Comparison of ENCODE assay signal across 17 mouse cellular contexts in genomic region chr7:6823673-6824072, GRCm38 (mm10).
DNase-seq lines count a peak whose midpoint lies in the region; ATAC-seq and TF ChIP-seq lines count a peak whose summit lies in the region.
"Had no signal": no experiment of that assay in that cellular context is flagged by ENCODE, and none has a peak within 500 bp of the region (broad histone marks: within the 10 kb centered on the region; RNA-seq: fewer than 3 reads in every experiment).

No protein-coding gene starts in this region.

- no peak overlapping the region; the same call in 1 of the 2 replicates for H3K27ac ChIP-seq in intestine, embryonic 14.5 days (ENCODE audit: low read depth)
- no peak overlapping the region for H3K27ac ChIP-seq in intestine, postnatal 0 days (ENCODE audit: low read depth, low read length)
- peak overlapping the region; percentile 26; the same call in 1 of the 2 replicates for H3K27ac ChIP-seq in lung, postnatal 0 days (ENCODE audit: low read length)
- peak overlapping the region; percentile 63 for H3K27ac ChIP-seq in limb, embryonic 10.5 days
- H3K27ac ChIP-seq in stomach, postnatal 0 days (replicated peaks): 0 out of 2 replicates have a peak overlapping the region, but pooled peaks have one; percentile 18
- H3K27ac ChIP-seq in gastrocnemius, adult 2 months: no peak overlapping the region
- H3K27ac ChIP-seq: heart, embryonic 15.5 days; hindbrain, embryonic 13.5 days; macrophage; neural tube, embryonic 13.5 days had no signal

- no peak for TF ChIP-seq CTCF in intestine, postnatal 0 days (IDR thresholded peaks at IDR 0.05; ENCODE audit: low read depth)
- TF ChIP-seq CTCF in lung, postnatal 0 days (IDR thresholded peaks at IDR 0.05): no peak
- no peak for TF ChIP-seq CTCF in stomach, postnatal 0 days (IDR thresholded peaks at IDR 0.05; ENCODE audit: low read depth)
- TF ChIP-seq CTCF in gastrocnemius, adult 2 months (IDR thresholded peaks at IDR 0.05): no peak

- no peak overlapping the region for H3K4me2 ChIP-seq in intestine, embryonic 14.5 days (ENCODE audit: low read length)
- no peak overlapping the region for H3K4me2 ChIP-seq in intestine, postnatal 0 days (replicated peaks; ENCODE audit: low read depth)
- H3K4me2 ChIP-seq in lung, postnatal 0 days (replicated peaks; ENCODE audit: low read depth, low read length): no peak overlapping the region
- H3K4me2 ChIP-seq in stomach, postnatal 0 days (replicated peaks; ENCODE audit: low read depth): no peak overlapping the region
- H3K4me2 ChIP-seq: heart, embryonic 15.5 days; hindbrain, embryonic 13.5 days; liver, embryonic 11.5 days; neural tube, embryonic 13.5 days had no signal

- no peak overlapping the region for H3K4me3 ChIP-seq in intestine, embryonic 14.5 days (ENCODE audit: low read depth, low read length)
- no peak overlapping the region for H3K4me3 ChIP-seq in intestine, postnatal 0 days (ENCODE audit: low read depth, low read length)
- no peak overlapping the region for H3K4me3 ChIP-seq in lung, postnatal 0 days (ENCODE audit: low read depth, low read length)
- no peak overlapping the region for H3K4me3 ChIP-seq in limb, embryonic 10.5 days
- no peak overlapping the region for H3K4me3 ChIP-seq in stomach, postnatal 0 days (ENCODE audit: low read depth, low read length)
- no peak overlapping the region for H3K4me3 ChIP-seq in gastrocnemius, adult 2 months
- H3K4me3 ChIP-seq: erythroblast, embryonic 14.5 days; heart, embryonic 15.5 days; hindbrain, embryonic 13.5 days; neural tube, embryonic 13.5 days had no signal

- TF ChIP-seq EP300 in lung, postnatal 0 days (IDR thresholded peaks at IDR 0.05): no peak
- TF ChIP-seq EP300 in stomach, postnatal 0 days (optimal IDR thresholded peaks at IDR 0.05): no peak

- no peak for DNase-seq in intestine, embryonic 14.5 days (ENCODE audit: low spot score)
- peak; percentile 79 for DNase-seq in lung, postnatal 0 days (ENCODE audit: low spot score)
- DNase-seq in lung, postnatal 14 days: no peak
- DNase-seq in limb, embryonic 10.5 days (ENCODE audit: low spot score): no peak
- no peak for DNase-seq in stomach, postnatal 0 days (ENCODE audit: low spot score)
- DNase-seq in gastrocnemius, adult 2 months: no peak
- no peak for DNase-seq in thymus, postnatal 4 days
- DNase-seq: adrenal gland, adult 2 months; cerebellum, adult 9-11 months; layer of hippocampus, postnatal 36 days had no signal

- intact Hi-C loops in gastrocnemius, adult 2 months (cut with DNase I): loop anchor here (10.0 kb wide), 1 partner anchor 91 kb away; no protein-coding TSS in a partner anchor

- ATAC-seq in intestine, embryonic 14.5 days (replicated peaks; ENCODE audit: low FRiP score, low TSS enrichment, low read depth): 0 out of 2 replicates have a peak, but pooled peaks have one; percentile 41
- ATAC-seq in intestine, postnatal 0 days: no peak
- ATAC-seq in lung, postnatal 0 days: peak; percentile 41
- ATAC-seq in stomach, postnatal 0 days (ENCODE audit: low FRiP score, low TSS enrichment): peak; percentile 71; the same call in 1 of the 2 replicates

- H3K9me3 ChIP-seq in intestine, embryonic 14.5 days (ENCODE audit: control insufficient read depth, low read length): no peaks in the 10 kb centered on the region
- H3K9me3 ChIP-seq in intestine, postnatal 0 days (ENCODE audit: control insufficient read depth): no peaks in the 10 kb centered on the region
- no peaks in the 10 kb centered on the region for H3K9me3 ChIP-seq in lung, postnatal 0 days (ENCODE audit: low read length)
- no peaks in the 10 kb centered on the region for H3K9me3 ChIP-seq in limb, embryonic 10.5 days (replicated peaks)
- H3K9me3 ChIP-seq in stomach, postnatal 0 days (ENCODE audit: control insufficient read depth, low read length): no peaks in the 10 kb centered on the region
- H3K9me3 ChIP-seq: heart, embryonic 15.5 days; hindbrain, embryonic 13.5 days; neural tube, embryonic 13.5 days had no signal

- 28% methylated on average over 2 of the region's 2 CpGs for WGBS in intestine, embryonic 14.5 days
- 37% methylated on average over 2 of the region's 2 CpGs for WGBS in intestine, postnatal 0 days
- WGBS in lung, postnatal 0 days: 53% methylated on average over 2 of the region's 2 CpGs
- WGBS in limb, embryonic 10.5 days: 52% methylated on average over 2 of the region's 2 CpGs
- 43% methylated on average over 2 of the region's 2 CpGs for WGBS in stomach, postnatal 0 days

- H3K4me1 ChIP-seq in intestine, embryonic 14.5 days (replicated peaks; ENCODE audit: control insufficient read depth, insufficient read depth, low read length): peaks cover 4% of the 10 kb centered on the region; the same call in 1 of the 2 replicates
- H3K4me1 ChIP-seq in intestine, postnatal 0 days (replicated peaks; ENCODE audit: control insufficient read depth, insufficient read depth, low read length): no peaks in the 10 kb centered on the region
- H3K4me1 ChIP-seq in lung, postnatal 0 days (ENCODE audit: insufficient read depth, low read depth, low read length): no peaks in the 10 kb centered on the region
- H3K4me1 ChIP-seq in limb, embryonic 10.5 days: peaks cover 30% of the 10 kb centered on the region
- H3K4me1 ChIP-seq in stomach, postnatal 0 days (replicated peaks; ENCODE audit: control insufficient read depth, insufficient read depth): no peaks in the 10 kb centered on the region
- H3K4me1 ChIP-seq: heart, embryonic 15.5 days had no signal

- H3K27me3 ChIP-seq in intestine, embryonic 14.5 days (replicated peaks; ENCODE audit: control insufficient read depth, insufficient read depth, low read length): no peaks in the 10 kb centered on the region
- H3K27me3 ChIP-seq in intestine, postnatal 0 days (replicated peaks; ENCODE audit: control insufficient read depth, insufficient read depth, low read length): no peaks in the 10 kb centered on the region
- H3K27me3 ChIP-seq in lung, postnatal 0 days (replicated peaks; ENCODE audit: insufficient read depth, low read length): no peaks in the 10 kb centered on the region
- H3K27me3 ChIP-seq in limb, embryonic 10.5 days (ENCODE audit: low read depth, poor library complexity, severe bottlenecking): no peaks in the 10 kb centered on the region
- no peaks in the 10 kb centered on the region for H3K27me3 ChIP-seq in stomach, postnatal 0 days (ENCODE audit: control insufficient read depth, insufficient read depth, low read length)
- H3K27me3 ChIP-seq: heart, embryonic 15.5 days; hindbrain, embryonic 13.5 days; neural tube, embryonic 13.5 days had no signal

- no peak overlapping the region for H3K9ac ChIP-seq in intestine, embryonic 14.5 days (ENCODE audit: low read length)
- H3K9ac ChIP-seq in intestine, postnatal 0 days (ENCODE audit: low read depth, low read length): no peak overlapping the region
- H3K9ac ChIP-seq in lung, postnatal 0 days (replicated peaks; ENCODE audit: low read depth): no peak overlapping the region
- H3K9ac ChIP-seq in stomach, postnatal 0 days (ENCODE audit: low read length): no peak overlapping the region
- H3K9ac ChIP-seq: heart, embryonic 15.5 days; hindbrain, embryonic 13.5 days; neural tube, embryonic 13.5 days had no signal

- no peaks in the 10 kb centered on the region for H3K36me3 ChIP-seq in intestine, embryonic 14.5 days (ENCODE audit: control insufficient read depth, insufficient read depth, low read length)
- no peaks in the 10 kb centered on the region for H3K36me3 ChIP-seq in intestine, postnatal 0 days (ENCODE audit: control insufficient read depth, insufficient read depth)
- H3K36me3 ChIP-seq in lung, postnatal 0 days (ENCODE audit: insufficient read depth, low read length): no peaks in the 10 kb centered on the region
- H3K36me3 ChIP-seq in limb, embryonic 10.5 days: no peaks in the 10 kb centered on the region
- H3K36me3 ChIP-seq in stomach, postnatal 0 days (ENCODE audit: control insufficient read depth, insufficient read depth, low read length): no peaks in the 10 kb centered on the region
- H3K36me3 ChIP-seq: heart, embryonic 15.5 days; hindbrain, embryonic 13.5 days; neural tube, embryonic 13.5 days had no signal

Comparison
In these comparisons a context has a peak if more than half of its experiments do, and no peak if none do; other contexts are left out.
1. H3K27ac ChIP-seq: peak in lung, postnatal 0 days (single experiment), limb, embryonic 10.5 days (single experiment) and stomach, postnatal 0 days (single experiment); none in intestine, embryonic 14.5 days (single experiment), intestine, postnatal 0 days (single experiment) and gastrocnemius, adult 2 months (single experiment).